Mouse (Mus musculus) heart, embryonic 11.5 days (tissue): ENCODE results near the gene Apmap. TPM values are rescaled to one million over a fixed set of nuclear protein-coding genes. Genes with fewer than 3 reads are reported as not detected.
"Not testable (repeated sequence)": the region's sequence is repeated elsewhere in the genome, so short reads cannot be mapped to it uniquely, and the experiment has no call there.

Source experiments
- ATAC-seq: fragments of 200-750 bp; cut with Nextera tagmentation; replicated peaks from 2 replicates; pipeline ENCODE4 v1.8.0; 2017; ENCODE audit warnings: moderate library complexity; ENCODE audit not compliant: insufficient number of reproducible peaks, low FRiP score, low TSS enrichment
- H3K27ac ChIP-seq: fragments of 300-500 bp; sonication (generic); 2 replicates; pipeline ENCODE4 v1.5.1; 2014; ENCODE audit warnings: mild to moderate bottlenecking, low read depth, low read length
- H3K27me3 ChIP-seq: fragments of 300-500 bp; sonication (generic); 2 replicates; pipeline ENCODE4 v1.6.1; 2014; ENCODE audit warnings: mild to moderate bottlenecking, low read length, mixed read lengths; ENCODE audit not compliant: control insufficient read depth, insufficient read depth
- H3K36me3 ChIP-seq: fragments of 300-500 bp; sonication (generic); 2 replicates; pipeline ENCODE4 v1.6.1; 2014; ENCODE audit warnings: mild to moderate bottlenecking, low read length, moderate library complexity, mixed read lengths; ENCODE audit not compliant: control insufficient read depth, insufficient read depth
- H3K4me1 ChIP-seq: fragments of 300-500 bp; sonication (generic); 2 replicates; pipeline ENCODE4 v1.6.1; 2014; ENCODE audit warnings: low read length; ENCODE audit not compliant: control insufficient read depth, insufficient read depth
- H3K4me2 ChIP-seq: fragments of 300-500 bp; sonication (generic); 2 replicates; pipeline ENCODE4 v1.6.1; 2014; ENCODE audit warnings: mild to moderate bottlenecking, moderate library complexity
- H3K4me3 ChIP-seq: fragments of 300-500 bp; sonication (generic); 2 replicates; pipeline ENCODE4 v1.5.1; 2014; ENCODE audit warnings: low read depth, low read length
- H3K9ac ChIP-seq: fragments of 300-500 bp; sonication (generic); 2 replicates; pipeline ENCODE4 v1.6.1; 2014; ENCODE audit warnings: mild to moderate bottlenecking, low read depth, low read length, moderate library complexity
- H3K9me3 ChIP-seq: fragments of 300-500 bp; sonication (generic); replicated peaks from 2 replicates; pipeline ENCODE4 v1.6.1; 2016; ENCODE audit warnings: low read length; ENCODE audit not compliant: control insufficient read depth
- WGBS: fragments of 180-500 bp; shearing (Covaris S2); extraction: QIAGEN DNeasy Blood & Tissue Kit; methylation state at CpG from one replicate; pipeline ENCODE4 v1.1.7; 2014; ENCODE audit not compliant: insufficient replicate concordance; 5-methylcytosine and 5-hydroxymethylcytosine counted together
- polyA plus RNA-seq: library from polyadenylated mRNA; unstranded; fragments of >200 nt; fragmentation: Nextera tagmentation; extraction: Ambion mirVana; gene quantifications from 2 replicates; pipeline ENCODE4 v1.2.1, GENCODE M21; 2014

The Apmap gene
- polyA plus RNA-seq, 1 experiment from 2014 or later: 31.1 TPM

DNA sequence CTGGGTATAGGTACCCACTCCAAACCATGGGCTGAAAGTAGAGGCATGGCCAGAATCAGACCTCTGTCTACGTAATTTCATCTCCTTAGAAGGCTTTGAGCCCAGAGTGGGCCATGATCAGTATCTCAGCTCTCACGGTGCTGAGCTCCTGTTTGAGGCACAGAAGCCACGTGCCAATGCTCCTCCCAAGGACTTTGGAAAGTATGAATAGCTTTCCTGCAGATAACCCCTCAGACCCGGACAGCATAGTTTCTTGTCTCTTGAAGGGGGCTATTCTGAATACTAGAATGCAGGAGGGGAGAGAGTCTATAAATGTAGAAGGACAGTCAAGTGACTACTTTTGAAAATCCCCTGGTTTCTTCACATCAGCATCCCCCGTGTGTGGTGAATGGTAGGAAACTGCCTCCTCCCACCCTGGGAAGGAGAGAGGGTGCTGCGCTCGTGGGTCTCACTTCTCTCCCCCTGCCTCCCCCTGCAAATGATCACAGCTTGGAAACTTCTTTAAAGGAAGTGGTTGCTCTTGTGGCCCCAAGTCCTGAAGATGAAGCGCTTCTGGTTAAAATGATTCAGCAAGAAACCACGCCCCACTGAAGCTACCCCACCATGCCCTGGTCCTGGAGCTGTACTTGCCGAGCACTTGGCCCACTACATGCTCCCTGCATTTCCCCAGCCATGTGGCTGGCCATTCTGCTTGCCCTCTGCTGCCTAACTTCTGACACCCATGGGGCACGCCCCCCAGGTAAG is 38.3 kb downstream of the Apmap start, which contains the start of gene Cst7:
Gene Cst7, plus strand, starts transcription at position 569 of the 744 bp plus-strand sequence.
- Histone ChIP-seq H3K9me3 (no peaks in the 10 kb centered on the region), H3K27ac (no peak within 1 kb of the TSS), H3K36me3 (no peaks in the 10 kb centered on the region), H3K9ac (no peak within 1 kb of the TSS), H3K27me3 (no peaks in the 10 kb centered on the region), H3K4me2 (no peak within 1 kb of the TSS), H3K4me3 (no peak within 1 kb of the TSS), H3K4me1 (no peaks in the 10 kb centered on the region)
- 59% methylated on average over 11 of the region's 11 CpGs for WGBS
- ATAC-seq: no peak

DNA sequence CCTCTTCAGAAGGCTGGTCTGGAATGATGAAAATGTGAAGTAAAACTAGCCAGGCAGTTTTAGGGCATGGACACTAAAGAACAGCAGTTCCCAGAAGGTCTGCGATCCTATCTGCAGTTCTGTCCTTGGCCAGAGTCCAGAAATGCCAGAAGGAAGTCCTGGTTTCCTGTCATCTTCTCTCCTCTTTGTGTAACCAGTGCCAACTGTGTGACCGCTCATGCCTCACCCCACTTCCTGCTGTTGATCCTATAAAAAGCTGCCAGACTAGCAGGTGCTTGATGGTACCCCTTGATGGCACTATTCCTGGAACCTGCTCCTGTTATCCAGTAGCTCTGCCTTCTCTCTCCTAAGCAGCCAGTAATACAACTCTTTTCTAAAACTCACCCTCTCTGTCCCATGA is 41.3 kb downstream of the Apmap start:
- Histone ChIP-seq H3K27me3 (no peaks in the 10 kb centered on the region), H3K9me3 (no peaks in the 10 kb centered on the region), H3K27ac (no peak overlapping the region), H3K4me1 (no peaks in the 10 kb centered on the region), H3K4me2 (no peak overlapping the region), H3K4me3 (no peak overlapping the region), H3K9ac (no peak overlapping the region), H3K36me3 (no peaks in the 10 kb centered on the region)
- 58% methylated on average over 2 of the region's 2 CpGs for WGBS
- ATAC-seq: no peak

DNA sequence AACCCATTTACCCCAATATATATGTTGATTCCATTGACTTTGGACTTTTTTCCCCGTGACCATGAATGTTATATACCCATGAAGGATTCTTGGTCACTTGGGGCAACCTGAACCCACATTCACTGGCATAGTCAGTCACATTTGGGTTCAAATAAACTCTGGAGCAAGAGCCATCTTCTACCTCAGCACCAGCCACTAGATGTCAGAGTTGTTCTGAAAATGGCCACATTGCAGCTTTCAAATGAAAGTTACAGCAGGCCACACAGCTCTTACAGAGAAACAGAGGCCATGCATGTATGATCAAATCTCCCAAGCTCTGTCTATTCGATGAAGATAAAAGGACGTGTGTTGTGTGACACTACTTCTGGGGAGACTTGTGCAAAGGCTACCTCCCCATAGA is 49.8 kb downstream of the Apmap start:
- no peak overlapping the region for H3K4me3 ChIP-seq
- 47% methylated on average over 3 of the region's 3 CpGs for WGBS
- ATAC-seq: no peak
- no peaks in the 10 kb centered on the region for H3K9me3 ChIP-seq
- H3K4me1 ChIP-seq: no peaks in the 10 kb centered on the region
- no peak overlapping the region for H3K27ac ChIP-seq
- H3K4me2 ChIP-seq: no peak overlapping the region
- no peak overlapping the region for H3K9ac ChIP-seq
- no peaks in the 10 kb centered on the region for H3K27me3 ChIP-seq
- no peaks in the 10 kb centered on the region for H3K36me3 ChIP-seq

DNA sequence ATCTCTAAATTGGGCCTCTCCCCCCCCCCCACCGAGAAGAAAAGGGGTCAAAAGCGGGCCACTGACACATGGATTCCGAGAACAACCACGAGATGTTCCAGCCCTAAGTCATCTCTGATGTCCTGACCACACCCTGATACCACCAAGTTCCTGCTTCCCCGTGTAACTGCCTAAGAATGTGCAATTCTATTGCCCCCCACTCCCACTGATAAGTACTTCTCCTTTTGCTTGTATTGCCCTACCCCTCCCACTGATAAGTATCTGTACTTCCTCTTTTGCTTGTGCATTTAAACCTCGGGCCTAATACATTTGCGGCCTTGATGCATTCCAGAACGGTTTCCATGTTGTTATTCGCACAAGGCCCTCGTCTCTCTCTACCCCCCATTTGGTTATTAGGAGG is 58.8 kb downstream of the Apmap start:
- H3K9ac ChIP-seq, H3K4me1 ChIP-seq, H3K4me3 ChIP-seq, ATAC-seq, H3K27me3 ChIP-seq, H3K4me2 ChIP-seq, H3K36me3 ChIP-seq, H3K9me3 ChIP-seq, H3K27ac ChIP-seq: not testable (repeated sequence)
- WGBS: 76% methylated on average over 10 of the region's 10 CpGs

Other genes starting within 250 kb of the Apmap start
- gene 3300002I08Rik, start 245.8 kb downstream of the Apmap start, polyA plus RNA-seq: 5.0 and 6.1 TPM in 2 replicates
- 4.1 and 4.4 TPM in 2 replicates for gene Zfp442, start 157.1 kb downstream of the Apmap start, polyA plus RNA-seq
- 0.06 and 0.31 TPM in 2 replicates for gene Zfp345, start 123.5 kb downstream of the Apmap start, polyA plus RNA-seq
- gene Cst7, start 38.2 kb downstream of the Apmap start, polyA plus RNA-seq: 0.38 and 0.59 TPM in 2 replicates
- gene Acss1, start 59.9 kb upstream of the Apmap start, polyA plus RNA-seq: 14.8 and 16.8 TPM in 2 replicates
- not detected in 2 replicates for gene Vsx1, start 80.8 kb upstream of the Apmap start, polyA plus RNA-seq
- gene Entpd6, start 140.5 kb upstream of the Apmap start, polyA plus RNA-seq: 18.9 and 20.2 TPM in 2 replicates
- gene Pygb, start 178.2 kb upstream of the Apmap start, polyA plus RNA-seq: 84.4 and 120 TPM in 2 replicates